Mouse (Mus musculus): Measurements from ENCODE around the gene Itgb1. TPM values are rescaled to one million over a fixed set of nuclear protein-coding genes. Genes with fewer than 3 reads are reported as not detected.

Gene Itgb1
- polyA plus RNA-seq (2014; fragmentation: Illumina TruSeq; extraction: RNeasy Lipid Tissue Mini Kit (QIAGEN cat#74804); ENCODE audit: low read depth, low replicate concordance): 941 TPM

GRCm38 (mm10) chr8:128685507-128686428 is at the start of gene Itgb1:
Gene Itgb1, plus strand, starts transcription at chr8:128685654.

Other genes with a start within 250 kb of the Itgb1 start
- not detected for gene Gm3952, start 113.0 kb downstream of the Itgb1 start, polyA plus RNA-seq (2014; fragmentation: Illumina TruSeq; extraction: RNeasy Lipid Tissue Mini Kit (QIAGEN cat#74804); ENCODE audit: low read depth, low replicate concordance)

All from adrenal gland, adult 10 weeks (tissue).